Mouse (Mus musculus) hindbrain, postnatal 0 days (tissue): ENCODE measurements around the gene Iqcf1. TPM values are rescaled to one million over a fixed set of nuclear protein-coding genes. Genes with fewer than 3 reads are reported as not detected.

Experiments used
- ATAC-seq: fragments of 200-750 bp; cut with Nextera tagmentation; 2 replicates; pipeline ENCODE4 v1.8.0; 2017; ENCODE audit warnings: mild to moderate bottlenecking, moderate TSS enrichment, moderate library complexity
- DNase-seq: peaks from one replicate; pipeline ENCODE4 v3.0.0-alpha.2; 2015; ENCODE audit warnings: low spot score
- H3K27ac ChIP-seq: fragments of 300-500 bp; sonication (generic); 2 replicates; pipeline ENCODE4 v1.5.1; 2014; ENCODE audit warnings: mild to moderate bottlenecking
- H3K27me3 ChIP-seq: fragments of 300-500 bp; sonication (generic); 2 replicates; pipeline ENCODE4 v1.6.1; 2014; ENCODE audit warnings: low read length, mixed read lengths; ENCODE audit not compliant: insufficient read depth
- H3K36me3 ChIP-seq: fragments of 300-500 bp; sonication (generic); 2 replicates; pipeline ENCODE4 v1.6.1; 2014; ENCODE audit warnings: low read length, mixed read lengths; ENCODE audit not compliant: insufficient read depth
- H3K4me1 ChIP-seq: fragments of 300-500 bp; sonication (generic); 2 replicates; pipeline ENCODE4 v1.6.1; 2014; ENCODE audit warnings: antibody characterized with exemption, low read length, mixed read lengths; ENCODE audit not compliant: insufficient read depth
- H3K4me2 ChIP-seq: fragments of 300-500 bp; sonication (generic); 2 replicates; pipeline ENCODE4 v1.6.1; 2014; ENCODE audit warnings: low read depth, mild to moderate bottlenecking, low read length, moderate library complexity, mixed read lengths
- H3K4me3 ChIP-seq: fragments of 300-500 bp; sonication (generic); 2 replicates; pipeline ENCODE4 v1.5.1; 2014; ENCODE audit warnings: low read length
- H3K9ac ChIP-seq: fragments of 300-500 bp; sonication (generic); replicated peaks from 2 replicates; pipeline ENCODE4 v1.6.1; 2014; ENCODE audit warnings: mild to moderate bottlenecking, low read length, moderate library complexity, mixed read lengths
- H3K9me3 ChIP-seq: fragments of 300-500 bp; sonication (generic); 2 replicates; pipeline ENCODE4 v1.6.1; 2016; ENCODE audit warnings: low read length, mixed read lengths
- CTCF ChIP-seq: IDR thresholded peaks from 2 replicates; pipeline ENCODE4 v1.5.1; 2016; ENCODE audit warnings: antibody characterized with exemption, control low read depth, low read depth
- WGBS: fragments of 180-500 bp; shearing (Covaris S2); extraction: QIAGEN DNeasy Blood & Tissue Kit; methylation state at CpG from one replicate; pipeline ENCODE4 v1.1.7; 2014; 5-methylcytosine and 5-hydroxymethylcytosine counted together
- polyA plus RNA-seq: library from polyadenylated mRNA; unstranded; fragments of >200 nt; fragmentation: Nextera tagmentation; extraction: Ambion mirVana; gene quantifications from 2 replicates; pipeline ENCODE4 v1.2.1, GENCODE M21; 2015
- total RNA-seq: library from RNA; depleted of rRNA; stranded (reverse); fragments of >200 nt; gene quantifications from 2 replicates; pipeline ENCODE4 v1.2.3, GENCODE M21; 2014; rRNA removed

Iqcf1 gene
- total and polyA plus RNA-seq, 2 experiments from 2014 or later: not detected

DNA sequence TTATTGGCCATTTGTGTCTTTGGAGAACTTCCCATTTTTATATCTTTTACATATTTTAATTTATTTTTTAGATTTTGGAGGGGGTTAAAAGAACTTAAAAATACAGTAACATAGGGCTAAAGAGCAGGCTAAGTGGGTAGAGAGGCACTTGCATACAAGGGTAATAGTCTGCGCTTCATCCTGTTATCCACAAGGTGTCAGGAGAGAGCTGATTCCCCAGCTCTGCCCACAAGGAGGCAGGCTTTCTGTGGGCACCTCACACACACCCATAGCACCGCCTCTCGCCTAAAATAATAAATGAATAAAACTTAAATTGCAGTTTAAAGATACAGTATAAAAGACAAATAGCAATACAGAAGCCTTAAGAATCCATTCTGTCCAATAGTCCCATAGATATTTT is 32.1 kb downstream of the Iqcf1 start:
- H3K27ac ChIP-seq: no peak overlapping the region
- H3K9ac ChIP-seq: no peak overlapping the region
- H3K4me1 ChIP-seq: no peaks in the 10 kb centered on the region
- DNase-seq (peak; percentile 66), ATAC-seq (peak; percentile 56; the same call in 1 of the 2 replicates)
- no peaks in the 10 kb centered on the region for H3K27me3 ChIP-seq
- peak; percentile 87 for TF ChIP-seq CTCF
- H3K36me3 ChIP-seq: no peaks in the 10 kb centered on the region
- H3K4me3 ChIP-seq: no peak overlapping the region
- H3K9me3 ChIP-seq: no peaks in the 10 kb centered on the region
- no peak overlapping the region for H3K4me2 ChIP-seq
- WGBS: 32% methylated on average over 3 of the region's 3 CpGs

DNA sequence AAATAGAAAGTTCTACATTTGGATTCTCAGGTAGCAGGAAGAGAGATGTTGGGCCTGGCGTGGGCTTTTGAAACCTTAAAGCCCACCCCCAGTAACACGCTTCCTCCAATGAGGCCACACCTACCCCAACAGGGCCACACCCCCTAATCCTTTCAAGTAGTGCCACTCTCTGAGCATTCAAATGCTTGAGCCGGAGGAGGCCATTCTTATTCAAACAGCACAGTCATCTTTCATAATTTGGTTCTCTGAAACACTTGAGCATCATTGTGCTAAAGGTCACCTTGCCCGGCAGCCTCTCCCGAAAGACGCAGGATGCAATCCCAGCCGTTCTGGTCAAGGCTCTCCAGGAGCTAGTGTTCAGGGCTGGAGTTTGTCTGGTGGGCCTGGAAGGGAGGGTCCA is 34.5 kb downstream of the Iqcf1 start:
- no peak for ATAC-seq

DNA sequence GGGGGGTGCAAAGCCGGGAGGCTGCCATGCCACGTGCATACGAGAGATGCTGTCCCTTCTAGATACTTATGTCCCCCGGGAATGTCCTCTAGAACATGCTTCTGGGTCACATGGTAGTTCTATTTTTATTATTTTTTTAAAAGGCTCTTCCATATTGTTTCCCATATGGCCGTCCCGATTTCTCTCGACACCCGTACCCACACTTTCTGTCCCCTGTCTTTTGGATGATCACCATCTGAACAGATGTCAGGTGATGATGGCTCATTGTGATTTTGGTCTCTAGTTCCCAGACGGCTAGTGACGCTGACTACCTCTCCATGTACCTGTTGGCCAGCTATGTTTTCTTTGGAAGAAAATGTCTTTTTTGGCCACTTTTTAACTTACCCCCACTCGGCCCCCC is 35.2 kb downstream of the Iqcf1 start:
- Histone ChIP-seq H3K27me3 (no peaks in the 10 kb centered on the region), H3K4me2 (no peak overlapping the region), H3K27ac (no peak overlapping the region), H3K9me3 (no peaks in the 10 kb centered on the region), H3K4me3 (no peak overlapping the region), H3K9ac (no peak overlapping the region), H3K36me3 (no peaks in the 10 kb centered on the region), H3K4me1 (no peaks in the 10 kb centered on the region)
- DNase-seq: no peak
- ATAC-seq: no peak
- TF ChIP-seq CTCF: no peak
- WGBS: 89% methylated on average over 11 of the region's 11 CpGs

More for the DNA sequence above, 34.5 kb downstream of the Iqcf1 start:
- Histone ChIP-seq H3K27ac (no peak overlapping the region), H3K4me3 (no peak overlapping the region), H3K9ac (no peak overlapping the region), H3K27me3 (no peaks in the 10 kb centered on the region), H3K4me1 (no peaks in the 10 kb centered on the region), H3K9me3 (no peaks in the 10 kb centered on the region), H3K4me2 (no peak overlapping the region), H3K36me3 (no peaks in the 10 kb centered on the region)
- no peak for TF ChIP-seq CTCF
- WGBS: 88% methylated on average over 7 of the region's 7 CpGs
- DNase-seq: no peak

Other genes starting within 250 kb of the Iqcf1 start
- 9.3 and 9.8 TPM in 2 replicates for gene Poc1a, start 218.9 kb upstream of the Iqcf1 start, total RNA-seq
- gene Poc1a, start 218.9 kb upstream of the Iqcf1 start, polyA plus RNA-seq: 9.2 and 10.8 TPM in 2 replicates
- 56.0 and 66.4 TPM in 2 replicates for gene Dusp7, start 131.3 kb upstream of the Iqcf1 start, total RNA-seq
- 12.7 and 13.7 TPM in 2 replicates for gene Dusp7, start 131.3 kb upstream of the Iqcf1 start, polyA plus RNA-seq
- 691 and 792 TPM in 2 replicates for gene Rpl29, start 70.5 kb upstream of the Iqcf1 start, total RNA-seq
- 689 and 691 TPM in 2 replicates for gene Rpl29, start 70.5 kb upstream of the Iqcf1 start, polyA plus RNA-seq
- 19.3 and 28.0 TPM in 2 replicates for gene Acy1, start 61.6 kb upstream of the Iqcf1 start, total RNA-seq
- gene Acy1, start 61.6 kb upstream of the Iqcf1 start, polyA plus RNA-seq: 22.2 and 23.0 TPM in 2 replicates
- gene Abhd14b, start 52.5 kb upstream of the Iqcf1 start, total RNA-seq: 20.6 and 26.8 TPM in 2 replicates
- gene Abhd14b, start 52.5 kb upstream of the Iqcf1 start, polyA plus RNA-seq: 12.4 and 16.8 TPM in 2 replicates
- 59.6 and 62.1 TPM in 2 replicates for gene Abhd14a, start 52.3 kb upstream of the Iqcf1 start, total RNA-seq
- gene Abhd14a, start 52.3 kb upstream of the Iqcf1 start, polyA plus RNA-seq: 66.8 and 69.2 TPM in 2 replicates
- gene Pcbp4, start 46.7 kb upstream of the Iqcf1 start, total RNA-seq: 623 and 719 TPM in 2 replicates
- gene Pcbp4, start 46.7 kb upstream of the Iqcf1 start, polyA plus RNA-seq: 214 and 228 TPM in 2 replicates
- 1.9 and 3.1 TPM in 2 replicates for gene Gpr62, start 34.0 kb upstream of the Iqcf1 start, total RNA-seq
- 3.2 TPM in 2 replicates for gene Gpr62, start 34.0 kb upstream of the Iqcf1 start, polyA plus RNA-seq
- gene Rrp9, start 24.0 kb upstream of the Iqcf1 start, total RNA-seq: 46.2 and 47.2 TPM in 2 replicates
- gene Rrp9, start 24.0 kb upstream of the Iqcf1 start, polyA plus RNA-seq: 38.3 and 39.0 TPM in 2 replicates
- gene Parp3, start 23.0 kb upstream of the Iqcf1 start, total RNA-seq: 1.7 and 2.9 TPM in 2 replicates
- 1.5 and 2.1 TPM in 2 replicates for gene Parp3, start 23.0 kb upstream of the Iqcf1 start, polyA plus RNA-seq
- not detected in 2 replicates for gene Iqcf5, start 14.6 kb downstream of the Iqcf1 start, total RNA-seq
- gene Iqcf5, start 14.6 kb downstream of the Iqcf1 start, polyA plus RNA-seq: 0.35 TPM in 1 of 2 replicates, not detected in the other
- gene Iqcf3, start 61.7 kb downstream of the Iqcf1 start, total RNA-seq: not detected in 2 replicates
- gene Iqcf3, start 61.7 kb downstream of the Iqcf1 start, polyA plus RNA-seq: not detected in 2 replicates
- gene Iqcf4, start 71.0 kb downstream of the Iqcf1 start, total RNA-seq: not detected in 2 replicates
- gene Iqcf4, start 71.0 kb downstream of the Iqcf1 start, polyA plus RNA-seq: not detected in 2 replicates
- gene Iqcf6, start 126.6 kb downstream of the Iqcf1 start, total RNA-seq: not detected in 2 replicates
- gene Iqcf6, start 126.6 kb downstream of the Iqcf1 start, polyA plus RNA-seq: not detected in 2 replicates
- 12.2 and 14.3 TPM in 2 replicates for gene Grm2, start 156.1 kb downstream of the Iqcf1 start, total RNA-seq
- gene Grm2, start 156.1 kb downstream of the Iqcf1 start, polyA plus RNA-seq: 9.8 and 12.0 TPM in 2 replicates
- gene Tex264, start 186.0 kb downstream of the Iqcf1 start, total RNA-seq: 91.4 and 107 TPM in 2 replicates
- gene Tex264, start 186.0 kb downstream of the Iqcf1 start, polyA plus RNA-seq: 86.7 and 91.7 TPM in 2 replicates